Mouse (Mus musculus): ENCODE measurements around the gene Fanca. TPM values are rescaled to one million over a fixed set of nuclear protein-coding genes. Genes with fewer than 3 reads are reported as not detected.

Gene Fanca
- total and polyA plus RNA-seq, 2 experiments from 2014 or later: 2.6 to 5.6 TPM

- H3K4me3 ChIP-seq (ENCODE audit: low read depth, low read length): peak overlapping the region; percentile 81
- H3K4me1 ChIP-seq (ENCODE audit: insufficient read depth): peaks cover 8% of the 10 kb centered on the region
- no peak for TF ChIP-seq CTCF (IDR thresholded peaks at IDR 0.05; ENCODE audit: low read depth)
- no peaks in the 10 kb centered on the region for H3K9me3 ChIP-seq (ENCODE audit: low read length)
- 73% methylated on average over 2 of the region's 2 CpGs for WGBS
- no peaks in the 10 kb centered on the region for H3K36me3 ChIP-seq (ENCODE audit: insufficient read depth)
- H3K27me3 ChIP-seq (ENCODE audit: insufficient read depth, low read length): no peaks in the 10 kb centered on the region
- peak overlapping the region; percentile 90 for H3K27ac ChIP-seq (ENCODE audit: low read depth, low read length)
- H3K9ac ChIP-seq: peak overlapping the region; percentile 70; the same call in 1 of the 2 replicates
- DNase-seq: no peak
- peak overlapping the region; percentile 65 for H3K4me2 ChIP-seq (ENCODE audit: low read depth)
- ATAC-seq: no peak
These were observed 12.9 kb upstream of the Fanca start for GRCm38 (mm10) chr8:123331301-123331700.

GRCm38 (mm10) chr8:123330701-123331100, 12.3 kb upstream of the Fanca start:
- ATAC-seq: no peak
- H3K27ac ChIP-seq (ENCODE audit: low read depth, low read length): no peak overlapping the region
- H3K4me2 ChIP-seq (ENCODE audit: low read depth): no peak overlapping the region
- no peak overlapping the region for H3K4me3 ChIP-seq (ENCODE audit: low read depth, low read length)
- TF ChIP-seq CTCF (IDR thresholded peaks at IDR 0.05; ENCODE audit: low read depth): no peak
- no peaks in the 10 kb centered on the region for H3K9me3 ChIP-seq (ENCODE audit: low read length)
- H3K36me3 ChIP-seq (ENCODE audit: insufficient read depth): no peaks in the 10 kb centered on the region
- H3K9ac ChIP-seq: no peak overlapping the region
- no peak for DNase-seq
- H3K27me3 ChIP-seq (ENCODE audit: insufficient read depth, low read length): no peaks in the 10 kb centered on the region
- H3K4me1 ChIP-seq (ENCODE audit: insufficient read depth): peaks cover 8% of the 10 kb centered on the region
- 86% methylated on average over 6 of the region's 6 CpGs for WGBS

GRCm38 (mm10) chr8:123329961-123330360, 11.6 kb upstream of the Fanca start:
- no peak overlapping the region for H3K4me2 ChIP-seq (ENCODE audit: low read depth)
- no peak overlapping the region for H3K4me3 ChIP-seq (ENCODE audit: low read depth, low read length)
- no peak overlapping the region for H3K9ac ChIP-seq
- ATAC-seq (no peak), DNase-seq (no peak)
- 70% methylated on average over 5 of the region's 5 CpGs for WGBS
- H3K4me1 ChIP-seq (ENCODE audit: insufficient read depth): peaks cover 8% of the 10 kb centered on the region
- H3K27ac ChIP-seq (ENCODE audit: low read depth, low read length): no peak overlapping the region
- no peaks in the 10 kb centered on the region for H3K27me3 ChIP-seq (ENCODE audit: insufficient read depth, low read length)
- H3K36me3 ChIP-seq (ENCODE audit: insufficient read depth): no peaks in the 10 kb centered on the region
- no peak for TF ChIP-seq CTCF (IDR thresholded peaks at IDR 0.05; ENCODE audit: low read depth)
- no peaks in the 10 kb centered on the region for H3K9me3 ChIP-seq (ENCODE audit: low read length)

- ATAC-seq: no peak
- H3K36me3 ChIP-seq (ENCODE audit: insufficient read depth): no peaks in the 10 kb centered on the region
- H3K27ac ChIP-seq (ENCODE audit: low read depth, low read length): no peak overlapping the region
- peaks cover 4% of the 10 kb centered on the region for H3K4me1 ChIP-seq (ENCODE audit: insufficient read depth)
- H3K9ac ChIP-seq: no peak overlapping the region
- H3K4me3 ChIP-seq (ENCODE audit: low read depth, low read length): no peak overlapping the region
- no peaks in the 10 kb centered on the region for H3K27me3 ChIP-seq (ENCODE audit: insufficient read depth, low read length)
- no peak overlapping the region for H3K4me2 ChIP-seq (ENCODE audit: low read depth)
- H3K9me3 ChIP-seq (ENCODE audit: low read length): no peaks in the 10 kb centered on the region
- DNase-seq: no peak
- WGBS: 96% methylated on average over 4 of the region's 4 CpGs
- no peak for TF ChIP-seq CTCF (IDR thresholded peaks at IDR 0.05; ENCODE audit: low read depth)
These were observed 11.0 kb upstream of the Fanca start for GRCm38 (mm10) chr8:123329350-123329749.

- Histone ChIP-seq H3K27ac (ENCODE audit: low read depth, low read length) (no peak overlapping the region), H3K4me2 (ENCODE audit: low read depth) (no peak overlapping the region), H3K36me3 (ENCODE audit: insufficient read depth) (no peaks in the 10 kb centered on the region), H3K9me3 (ENCODE audit: low read length) (no peaks in the 10 kb centered on the region), H3K9ac (no peak overlapping the region), H3K4me3 (ENCODE audit: low read depth, low read length) (no peak overlapping the region), H3K27me3 (ENCODE audit: insufficient read depth, low read length) (no peaks in the 10 kb centered on the region), H3K4me1 (ENCODE audit: insufficient read depth) (no peaks in the 10 kb centered on the region)
- no peak for ATAC-seq
- 97% methylated on average over 2 of the region's 2 CpGs for WGBS
- TF ChIP-seq CTCF (IDR thresholded peaks at IDR 0.05; ENCODE audit: low read depth): no peak
- DNase-seq: no peak
These were observed 10.2 kb upstream of the Fanca start for GRCm38 (mm10) chr8:123328552-123328951.

GRCm38 (mm10) chr8:123319522-123320164, 1.3 kb upstream of the Fanca start:
- Histone ChIP-seq H3K9me3 (ENCODE audit: low read length) (no peaks in the 10 kb centered on the region), H3K36me3 (ENCODE audit: insufficient read depth) (no peaks in the 10 kb centered on the region), H3K27me3 (ENCODE audit: insufficient read depth, low read length) (no peaks in the 10 kb centered on the region), H3K4me3 (ENCODE audit: low read depth, low read length) (no peak overlapping the region), H3K4me1 (ENCODE audit: insufficient read depth) (0 out of 2 replicates have a peak, but pooled peaks cover 5% of the 10 kb centered on the region), H3K4me2 (ENCODE audit: low read depth) (no peak overlapping the region), H3K27ac (ENCODE audit: low read depth, low read length) (no peak overlapping the region), H3K9ac (no peak overlapping the region)
- DNase-seq (peak; percentile 67), ATAC-seq (peak; percentile 39)
- WGBS: 35% methylated on average over 7 of the region's 7 CpGs
- TF ChIP-seq CTCF (IDR thresholded peaks at IDR 0.05; ENCODE audit: low read depth): peak; percentile 74

GRCm38 (mm10) chr8:123317781-123318466, 452 bp downstream of the Fanca start:
- 7% methylated on average over 21 of the region's 21 CpGs for WGBS
- no peaks in the 10 kb centered on the region for H3K9me3 ChIP-seq (ENCODE audit: low read length)
- H3K27me3 ChIP-seq (ENCODE audit: insufficient read depth, low read length): no peaks in the 10 kb centered on the region
- no peak overlapping the region for H3K27ac ChIP-seq (ENCODE audit: low read depth, low read length)
- peak; percentile 50; the same call in 1 of the 2 replicates for ATAC-seq
- no peak for DNase-seq
- peak overlapping the region; percentile 44 for H3K4me3 ChIP-seq (ENCODE audit: low read depth, low read length)
- no peak for TF ChIP-seq CTCF (IDR thresholded peaks at IDR 0.05; ENCODE audit: low read depth)
- H3K9ac ChIP-seq: peak overlapping the region; percentile 37
- H3K4me2 ChIP-seq (ENCODE audit: low read depth): peak overlapping the region; percentile 71
- no peaks in the 10 kb centered on the region for H3K36me3 ChIP-seq (ENCODE audit: insufficient read depth)
- 0 out of 2 replicates have a peak, but pooled peaks cover 5% of the 10 kb centered on the region for H3K4me1 ChIP-seq (ENCODE audit: insufficient read depth)
